Mouse (Mus musculus): ENCODE measurements around the gene Lrpprc.

GRCm38 (mm10) chr17:84758971-84759370 is 31.6 kb downstream of the Lrpprc start:
- no peak for TF ChIP-seq JUND (conservative IDR thresholded peaks at IDR 0.05; ENCODE audit: low read depth, low read length)
- TF ChIP-seq CTCF (conservative IDR thresholded peaks at IDR 0.05 in 1 of 2, IDR thresholded peaks at IDR 0.05 in 1 of 2; ENCODE audit: low read depth in 2 of 2, low read length in 2 of 2) = no peak
- no peak for TF ChIP-seq RCOR1 (conservative IDR thresholded peaks at IDR 0.05; ENCODE audit: low read depth, low read length)
- no peak for TF ChIP-seq ZKSCAN1 (IDR thresholded peaks at IDR 0.05; ENCODE audit: borderline replicate concordance, low read depth, low read length)
- no peak for TF ChIP-seq ZNF384 (IDR thresholded peaks at IDR 0.05; ENCODE audit: low read depth, low read length)
- TF ChIP-seq EP300 (IDR thresholded peaks at IDR 0.05; ENCODE audit: low read length) = no peak
- no peak for TF ChIP-seq POLR2A (IDR thresholded peaks at IDR 0.05; ENCODE audit: low read depth, low read length)
- TF ChIP-seq MYC (IDR thresholded peaks at IDR 0.05; ENCODE audit: low read depth, low read length) = no peak
- no peak for TF ChIP-seq MAX (IDR thresholded peaks at IDR 0.05; ENCODE audit: low read length)
- no peak for TF ChIP-seq SIN3A (IDR thresholded peaks at IDR 0.05; ENCODE audit: low read length)
- TF ChIP-seq TCF12 (IDR thresholded peaks at IDR 0.05; ENCODE audit: low read depth, low read length) = no peak
- TF ChIP-seq USF1 (IDR thresholded peaks at IDR 0.05; ENCODE audit: low read depth, low read length) = no peak

All from CH12.LX (cell line).